Mouse (Mus musculus) Patski (cell line): ENCODE results near the gene Lrba. TPM values are rescaled to one million over a fixed set of nuclear protein-coding genes. Genes with fewer than 3 reads are reported as not detected.

Experiments used
- ATAC-seq: fragments of 100-300 bp; one replicate; pipeline ENCODE4 v1.8.0; 2021
- CTCF ChIA-PET: fragments of 350-600 bp; sonication (Branson Sonifier 250); formaldehyde crosslinking; loops from one replicate; lab custom pipeline; 2022; ENCODE audit warnings: inconsistent platforms; lab: Charles Lee
- POLR2A ChIA-PET: fragments of 350-600 bp; sonication (Branson Sonifier 250); formaldehyde crosslinking; loops from one replicate; lab custom pipeline; 2022; ENCODE audit warnings: antibody characterized with exemption, inconsistent platforms; lab: Charles Lee
- DNase-seq: peaks from one replicate; pipeline ENCODE4 v3.0.0-alpha.2; 2011; ENCODE audit warnings: low read depth, low spot score
- H3K27me3 ChIP-seq: fragments of 371-371 bp; one replicate; pipeline ENCODE4 v1.5.1; 2021
- CTCF ChIP-seq: fragments of 100-300 bp; IDR thresholded peaks from one replicate; pipeline ENCODE4 v1.5.1; 2021
- in situ Hi-C: fragments of 300-500 bp; cut with MboI; formaldehyde crosslinking; loops from 3 replicates; pipeline ENCODE4 v1.11.1; 2018; ENCODE audit warnings: low pct_unique_long_range_greater_than_20kb, mixed read lengths
- polyA plus RNA-seq: library from polyadenylated mRNA; unstranded; gene quantifications from one replicate; pipeline ENCODE4 v1.2.3, GENCODE M21; 2021

Lrba gene
- polyA plus RNA-seq, 1 experiment from 2014 or later, result 35.1 TPM

DNA sequence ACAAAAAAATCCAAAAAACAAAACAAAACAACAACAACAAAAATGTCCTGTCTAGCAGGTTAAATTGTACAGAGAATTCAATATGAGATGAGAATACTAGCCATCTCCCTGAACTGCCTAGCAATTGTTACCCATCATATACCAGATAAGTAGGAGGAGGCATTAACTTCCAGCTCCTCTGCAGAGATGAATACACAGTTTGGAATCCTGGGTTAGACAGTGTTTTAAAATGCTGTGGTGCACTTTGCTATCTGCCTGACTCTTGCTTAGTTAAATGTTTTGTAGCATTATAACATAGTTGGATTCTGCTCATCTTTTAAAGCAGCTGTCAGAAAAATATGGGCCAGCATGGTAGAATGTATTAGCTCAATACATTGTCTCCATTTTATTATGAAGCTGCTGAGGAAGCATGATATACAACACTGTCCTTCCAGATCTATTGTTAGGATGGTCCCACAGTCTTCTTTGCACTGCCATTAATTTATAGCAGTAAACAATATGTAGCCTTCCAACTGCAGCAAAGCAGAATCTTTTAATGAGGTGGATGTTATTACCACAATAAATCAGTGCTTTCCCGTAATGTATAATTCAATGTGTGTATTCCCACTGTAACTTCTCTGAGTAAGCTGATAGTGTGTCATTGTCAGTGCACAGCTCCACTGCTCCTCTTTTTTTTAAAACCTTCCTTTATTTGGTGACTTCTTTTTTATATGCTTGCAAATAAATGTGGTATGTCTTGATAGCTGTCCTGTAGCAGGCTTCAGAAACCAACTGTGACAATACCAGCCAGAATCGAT, 414.3 kb downstream of the Lrba start:
- no peaks in the 10 kb centered on the region for H3K27me3 ChIP-seq
- no peak for ATAC-seq
- ChIA-PET CTCF (interaction anchor here (1.2 to 2.2 kb wide), 3 partner anchors 9 to 39 kb away, joined by 3 to 4 read pairs (median 3); no protein-coding TSS in a partner anchor), POLR2A (no interaction called here)
- DNase-seq, result no peak
- in situ Hi-C loops, result no loop called here
- no peak for TF ChIP-seq CTCF

DNA sequence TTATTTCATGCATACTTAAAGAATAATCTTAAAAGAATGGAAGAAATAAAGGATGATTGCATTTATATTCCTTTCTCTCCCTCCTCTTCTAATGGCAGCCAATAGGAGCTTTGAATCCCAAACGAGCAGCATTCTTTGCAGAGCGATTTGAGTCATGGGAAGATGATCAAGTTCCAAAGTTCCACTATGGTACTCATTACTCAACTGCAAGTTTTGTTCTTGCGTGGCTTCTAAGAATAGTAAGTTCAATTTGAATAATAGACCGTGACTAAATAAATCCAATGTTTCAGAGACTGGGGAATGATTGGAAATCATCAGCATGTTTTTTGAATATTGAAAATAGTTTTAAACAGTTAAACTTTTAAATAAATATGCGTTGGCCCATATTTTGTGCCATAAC, 416.9 kb downstream of the Lrba start:
- ChIA-PET CTCF (interaction anchor here (1.0 to 1.3 kb wide), 2 partner anchors 10 kb away, joined by 3 read pairs; no protein-coding TSS in a partner anchor), POLR2A (no interaction called here)
- DNase-seq (no peak), ATAC-seq (no peak)
- TF ChIP-seq CTCF, result no peak
- H3K27me3 ChIP-seq, result no peaks in the 10 kb centered on the region
- in situ Hi-C loops, result no loop called here

DNA sequence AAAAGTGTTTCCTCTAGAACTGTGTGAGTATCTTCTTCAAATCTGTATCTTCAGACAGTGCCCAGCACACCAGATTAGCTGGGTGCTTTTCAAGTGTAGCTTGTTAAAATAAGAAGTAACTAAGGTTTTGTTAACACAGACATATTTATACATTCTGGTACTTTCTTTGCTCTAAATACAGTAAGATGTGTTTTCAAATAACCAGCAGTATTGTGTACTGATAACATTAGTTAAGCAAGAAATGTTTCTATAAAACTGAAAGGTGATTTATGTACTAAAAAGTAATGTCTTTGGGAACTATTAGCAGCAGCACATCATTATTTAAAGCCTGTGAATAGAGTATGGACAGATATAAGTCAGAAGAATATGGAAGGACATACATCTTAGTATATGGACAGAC, 417.3 kb downstream of the Lrba start:
- DNase-seq (no peak), ATAC-seq (no peak)
- H3K27me3 ChIP-seq, result no peaks in the 10 kb centered on the region
- ChIA-PET POLR2A (no interaction called here), CTCF (interaction anchor here (1.0 to 1.3 kb wide), 3 partner anchors 9 to 10 kb away, joined by 3 to 4 read pairs (median 3); no protein-coding TSS in a partner anchor)
- TF ChIP-seq CTCF, result no peak
- in situ Hi-C loops, result no loop called here

DNA sequence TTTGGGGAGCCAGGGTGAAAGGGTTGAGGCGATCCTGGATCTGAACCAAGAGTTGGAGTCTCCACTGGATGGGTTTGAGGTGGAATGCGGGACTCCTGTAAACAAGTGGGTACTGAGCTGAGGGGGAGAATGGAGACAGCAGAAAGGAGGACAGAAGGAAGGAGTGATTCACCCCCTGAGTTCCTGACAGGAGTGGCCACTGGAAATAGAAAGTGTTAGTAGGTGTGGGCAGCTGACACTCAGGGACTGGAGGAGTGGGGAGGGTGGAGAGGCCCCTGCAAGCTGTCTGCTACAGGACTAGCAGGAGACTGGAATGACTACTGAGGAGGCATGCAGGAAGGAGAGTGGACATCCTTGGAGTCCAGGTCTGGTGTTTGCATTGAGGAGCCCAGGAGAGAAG, 422.3 kb downstream of the Lrba start:
- DNase-seq, result no peak
- no peaks in the 10 kb centered on the region for H3K27me3 ChIP-seq
- ChIA-PET CTCF (no interaction called here), POLR2A (no interaction called here)
- ATAC-seq, result peak; percentile 26
- no peak for TF ChIP-seq CTCF
- in situ Hi-C loops, result no loop called here

- in situ Hi-C loops, result no loop called here
- no peaks in the 10 kb centered on the region for H3K27me3 ChIP-seq
- POLR2A ChIA-PET, result no interaction called here
- DNase-seq (no peak), ATAC-seq (no peak)
- TF ChIP-seq CTCF, result no peak
- CTCF ChIA-PET, result interaction anchor here (0.9 kb wide), 2 partner anchors 10 to 15 kb away, joined by 3 read pairs; no protein-coding TSS in a partner anchor
Measured at GRCm38 (mm10) chr3:86651006-86651405, 426.5 kb downstream of the Lrba start.

DNA sequence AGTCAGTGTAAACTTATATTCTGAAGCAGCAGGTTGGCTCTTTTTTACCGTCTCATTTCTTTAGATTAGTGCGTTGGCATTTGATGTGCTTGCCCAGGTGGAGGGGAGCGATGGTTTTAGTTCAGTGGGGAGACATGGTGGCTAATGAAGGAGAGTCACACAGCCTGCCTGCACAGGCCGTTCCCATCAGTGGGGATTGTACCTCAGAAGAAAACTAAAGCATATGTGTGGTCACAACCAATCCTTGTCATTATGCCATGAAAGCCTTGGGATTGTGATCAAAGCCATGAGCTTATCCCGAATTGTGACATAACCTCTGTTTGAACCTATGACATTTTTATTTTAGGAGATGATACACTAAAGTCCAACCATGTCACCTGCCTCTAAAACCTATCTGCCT, 434.8 kb downstream of the Lrba start:
- DNase-seq, result no peak
- H3K27me3 ChIP-seq, result no peaks in the 10 kb centered on the region
- no peak for ATAC-seq
- in situ Hi-C loops, result no loop called here
- ChIA-PET POLR2A (no interaction called here), CTCF (interaction anchor here (0.8 to 1.4 kb wide), 2 partner anchors 9 to 71 kb away, joined by 3 read pairs; no protein-coding TSS in a partner anchor)
- no peak for TF ChIP-seq CTCF

DNA sequence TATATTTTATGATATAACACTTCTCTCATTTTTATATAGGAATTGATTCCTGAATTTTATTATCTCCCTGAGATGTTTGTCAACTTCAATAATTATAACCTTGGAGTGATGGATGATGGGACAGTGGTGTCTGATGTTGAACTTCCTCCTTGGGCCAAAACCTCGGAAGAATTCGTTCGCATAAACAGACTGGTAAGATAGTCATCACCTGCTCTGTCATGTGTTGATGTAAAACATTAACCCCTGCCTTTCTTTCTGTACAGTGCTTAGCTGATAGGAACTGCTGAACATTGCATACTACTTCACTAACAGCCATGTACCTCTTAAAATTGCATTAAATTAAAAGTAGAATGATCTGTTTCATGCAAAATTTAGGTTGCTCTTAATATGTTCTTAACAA, 439.9 kb downstream of the Lrba start:
- ChIA-PET POLR2A (no interaction called here), CTCF (no interaction called here)
- no peak for TF ChIP-seq CTCF
- DNase-seq, result no peak
- no peak for ATAC-seq
- H3K27me3 ChIP-seq, result no peaks in the 10 kb centered on the region
- in situ Hi-C loops, result no loop called here

GRCm38 (mm10) chr3:86668146-86668545, 443.7 kb downstream of the Lrba start:
- in situ Hi-C loops, result no loop called here
- no peaks in the 10 kb centered on the region for H3K27me3 ChIP-seq
- ChIA-PET POLR2A (no interaction called here), CTCF (interaction anchor here (1.2 to 1.4 kb wide), 2 partner anchors 9 to 20 kb away, joined by 3 to 4 read pairs; no protein-coding TSS in a partner anchor)
- no peak for TF ChIP-seq CTCF
- DNase-seq (no peak), ATAC-seq (no peak)

DNA sequence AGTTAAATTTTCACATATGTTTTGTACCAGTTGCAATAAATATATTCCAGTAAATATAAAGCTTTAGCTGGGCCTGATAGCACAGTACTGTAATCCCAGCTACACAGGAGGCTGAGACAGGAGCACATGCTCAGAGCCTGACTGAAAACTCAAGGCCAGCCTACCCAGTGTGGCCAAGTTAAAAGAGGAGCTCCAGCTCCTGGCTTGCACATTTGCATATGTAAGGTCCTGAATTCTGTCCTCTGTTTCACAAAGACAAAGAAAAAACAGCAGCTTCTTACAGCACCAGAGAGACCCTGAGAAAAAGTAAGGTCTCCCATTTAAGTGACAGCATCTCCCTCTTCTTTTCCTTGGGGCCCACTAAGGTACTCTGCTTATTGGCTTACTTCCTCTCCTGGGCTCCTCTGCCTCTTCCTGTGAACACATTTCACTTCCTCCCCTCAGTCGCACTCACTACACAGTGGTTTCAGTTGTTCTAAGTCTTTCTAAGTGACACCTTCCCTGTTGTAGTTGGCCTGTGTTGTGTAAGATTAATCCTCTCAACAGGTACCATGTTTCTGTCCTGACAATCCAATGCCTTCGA, 453.2 kb downstream of the Lrba start:
- ATAC-seq (no peak), DNase-seq (no peak)
- H3K27me3 ChIP-seq, result no peaks in the 10 kb centered on the region
- no peak for TF ChIP-seq CTCF
- in situ Hi-C loops, result no loop called here
- ChIA-PET POLR2A (no interaction called here), CTCF (interaction anchor here (0.7 to 1.3 kb wide), 4 partner anchors 9 to 47 kb away, joined by 3 to 4 read pairs (median 3); no protein-coding TSS in a partner anchor)

DNA sequence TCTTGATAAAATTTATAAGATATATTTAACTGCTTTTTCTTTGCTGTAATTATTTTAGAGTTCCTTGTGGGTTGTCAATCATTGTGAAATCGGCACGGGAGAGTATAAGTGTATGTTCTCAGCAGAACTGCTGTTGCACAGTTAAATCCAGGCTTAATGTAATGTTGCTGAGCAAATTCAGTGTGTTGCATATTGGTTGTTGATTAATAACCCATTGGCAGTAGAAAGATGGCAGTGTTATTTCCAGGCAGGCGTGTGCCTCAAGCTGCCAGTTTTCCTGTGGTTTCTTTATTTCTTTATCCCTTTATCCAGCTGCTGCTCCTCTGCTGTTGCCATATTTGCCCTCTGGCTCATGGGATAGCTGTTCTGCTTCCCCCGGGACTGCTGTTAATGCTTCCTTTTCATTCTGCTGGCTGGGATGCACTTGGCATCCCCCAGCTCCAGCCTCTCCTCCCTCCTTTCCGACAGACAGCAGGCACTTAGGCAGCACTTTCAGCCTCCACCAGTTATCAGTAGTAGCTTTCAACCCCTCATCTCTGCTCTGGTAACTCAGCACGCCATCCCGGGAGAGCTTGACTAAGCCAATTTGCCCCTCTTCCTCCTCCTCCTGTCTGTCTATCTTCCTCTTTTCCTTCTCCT, 463.2 kb downstream of the Lrba start:
- no peak for ATAC-seq
- in situ Hi-C loops, result no loop called here
- no peak for TF ChIP-seq CTCF
- CTCF ChIA-PET, result interaction anchor here (1.2 to 1.8 kb wide), 2 partner anchors 12 to 20 kb away, joined by 4 to 5 read pairs; no protein-coding TSS in a partner anchor
- POLR2A ChIA-PET, result no interaction called here
- no peaks in the 10 kb centered on the region for H3K27me3 ChIP-seq
- DNase-seq, result no peak
